8 mouse cellular contexts compared by ENCODE assay signal in the genomic region with DNA sequence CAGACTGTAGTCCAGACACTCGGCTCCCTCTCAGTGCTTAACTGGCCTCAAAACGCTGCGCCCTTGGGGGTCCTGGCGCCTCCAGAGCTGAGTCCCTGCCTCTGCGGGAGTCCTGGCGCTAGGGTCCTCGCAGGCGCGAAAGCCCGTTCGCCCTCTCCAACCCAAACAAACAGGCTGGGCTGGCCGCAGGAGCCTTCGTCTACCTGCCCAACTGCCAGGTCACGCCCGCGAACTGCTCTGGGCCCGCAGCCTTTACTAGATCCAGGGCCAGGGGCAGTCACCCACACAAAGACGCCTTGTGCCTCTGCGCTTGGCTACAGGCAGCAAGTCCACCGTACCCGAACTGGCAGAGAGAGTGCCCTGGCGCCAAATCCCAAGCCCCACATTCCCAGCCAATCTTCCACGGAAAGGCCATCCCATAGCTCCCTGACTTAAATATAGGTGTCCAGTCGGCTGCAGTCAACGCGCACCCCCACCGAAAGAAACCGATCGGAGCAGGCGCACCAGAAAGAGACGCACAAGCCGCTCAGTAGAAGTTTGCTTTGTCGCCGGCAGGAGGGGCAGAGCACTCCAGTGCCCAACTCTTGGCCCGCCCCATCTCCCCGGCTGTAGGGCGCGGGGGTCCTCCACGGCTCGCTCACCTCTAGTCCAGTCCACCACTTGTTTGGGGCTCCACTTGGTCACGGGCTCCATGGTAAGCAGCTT. TPM values are rescaled to one million over a fixed set of nuclear protein-coding genes. Genes with fewer than 3 reads are reported as not detected.
DNase-seq lines count a peak whose midpoint lies in the region; ATAC-seq lines count a peak whose summit lies in the region.

No protein-coding gene starts in this region.

- peak overlapping the region; percentile 46 for H3K9ac ChIP-seq in hindbrain, embryonic 15.5 days

- H3K4me1 ChIP-seq in hindbrain, embryonic 15.5 days (replicated peaks): peaks cover 20% of the 10 kb centered on the region

- H3K27ac ChIP-seq in hindbrain, embryonic 15.5 days (replicated peaks): peak overlapping the region; percentile 71

- H3K36me3 ChIP-seq in hindbrain, embryonic 15.5 days: no peaks in the 10 kb centered on the region

- no peaks in the 10 kb centered on the region for H3K9me3 ChIP-seq in hindbrain, embryonic 15.5 days

- ATAC-seq in hindbrain, embryonic 15.5 days (ENCODE audit: low FRiP score, low read depth): peak; percentile 83

- no peaks in the 10 kb centered on the region for H3K27me3 ChIP-seq in hindbrain, embryonic 15.5 days

- H3K4me3 ChIP-seq in hindbrain, embryonic 15.5 days: peak overlapping the region; percentile 63

- peak overlapping the region; percentile 94 for H3K4me2 ChIP-seq in hindbrain, embryonic 15.5 days

- WGBS in hindbrain, embryonic 15.5 days: under 1% methylated on average over 41 of the region's 41 CpGs

- DNase-seq in ZHBTc4 (ENCODE audit: low read depth, low spot score): peak; percentile 89
- DNase-seq in cerebellum, postnatal 4 days (ENCODE audit: low spot score in 2 of 2): peak; percentile 36 to 68
- DNase-seq in gastrocnemius, adult 18-20 months (ENCODE audit: low spot score): peak; percentile 71
- DNase-seq in left cerebral cortex, adult 11 months (ENCODE audit: low spot score): peak; percentile 15
- peak; percentile 85 for DNase-seq in lung, postnatal 36 days
- DNase-seq in retina, adult 2 months (ENCODE audit: low read depth, low spot score): peak; percentile 41
- DNase-seq in thymus, postnatal 36 days: peak; percentile 78 to 79

RNA-seq across cellular contexts. Expression of a gene that starts 0.9 kb away (rescaled TPM):
- 1 to 10 TPM; 3.9 to 7.0 TPM for total RNA-seq in gastrocnemius, adult 18-20 months (2021)
- 2.8 and 3.6 TPM in 2 replicates for polyA plus RNA-seq in hindbrain, embryonic 15.5 days (2015; fragmentation: Nextera tagmentation; extraction: Ambion mirVana)

Comparison
In these comparisons a context has a peak if more than half of its experiments do, and no peak if none do; other contexts are left out.
1. Peak in every context shown above with its lines: DNase-seq, ATAC-seq, H3K4me3 ChIP-seq and H3K27ac ChIP-seq.
2. DNase-seq: peak in every context shown above with its lines; median percentile 89 in ZHBTc4; 85 in lung, postnatal 36 days; 78 in thymus, postnatal 36 days; 71 in gastrocnemius, adult 18-20 months; 52 in cerebellum, postnatal 4 days; 41 in retina, adult 2 months; 15 in left cerebral cortex, adult 11 months.